Mouse (Mus musculus) hindbrain, embryonic 15.5 days (tissue): ENCODE data around the gene Pappa2. TPM values are rescaled to one million over a fixed set of nuclear protein-coding genes. Genes with fewer than 3 reads are reported as not detected.

ENCODE experiments used
- ATAC-seq: fragments of 200-750 bp; cut with Nextera tagmentation; 2 replicates; pipeline ENCODE4 v1.8.0; 2017; ENCODE audit warnings: low read depth, moderate number of reproducible peaks, moderate TSS enrichment; ENCODE audit not compliant: low FRiP score
- H3K27ac ChIP-seq: fragments of 300-500 bp; sonication (generic); replicated peaks from 2 replicates; pipeline ENCODE4 v1.5.1; 2015; ENCODE audit warnings: mild to moderate bottlenecking, inconsistent platforms
- H3K27me3 ChIP-seq: fragments of 300-500 bp; sonication (generic); 2 replicates; pipeline ENCODE4 v1.6.1; 2015; ENCODE audit warnings: control low read depth, inconsistent platforms
- H3K36me3 ChIP-seq: fragments of 300-500 bp; sonication (generic); 2 replicates; pipeline ENCODE4 v1.6.1; 2015; ENCODE audit warnings: control low read depth, inconsistent platforms
- H3K4me1 ChIP-seq: fragments of 300-500 bp; sonication (generic); replicated peaks from 2 replicates; pipeline ENCODE4 v1.6.1; 2015; ENCODE audit warnings: control low read depth, inconsistent platforms
- H3K4me2 ChIP-seq: fragments of 300-500 bp; sonication (generic); 2 replicates; pipeline ENCODE4 v1.6.1; 2015; ENCODE audit warnings: moderate library complexity, mild to moderate bottlenecking, inconsistent platforms
- H3K4me3 ChIP-seq: fragments of 300-500 bp; sonication (generic); 2 replicates; pipeline ENCODE4 v1.5.1; 2015; ENCODE audit warnings: mild to moderate bottlenecking, inconsistent platforms
- H3K9ac ChIP-seq: fragments of 300-500 bp; sonication (generic); 2 replicates; pipeline ENCODE4 v1.6.1; 2015; ENCODE audit warnings: inconsistent platforms
- H3K9me3 ChIP-seq: fragments of 300-500 bp; sonication (generic); 2 replicates; pipeline ENCODE4 v1.6.1; 2016; ENCODE audit warnings: control low read depth, inconsistent platforms
- WGBS: fragments of 180-500 bp; shearing (Covaris S2); methylation state at CpG from one replicate; pipeline ENCODE4 v1.1.7; 2015; 5-methylcytosine and 5-hydroxymethylcytosine counted together
- polyA plus RNA-seq: library from polyadenylated mRNA; unstranded; fragments of >200 nt; fragmentation: Nextera tagmentation; extraction: Ambion mirVana; gene quantifications from 2 replicates; pipeline ENCODE4 v1.2.1, GENCODE M21; 2015

Gene Pappa2
- polyA plus RNA-seq, 1 experiment from 2014 or later: 0.53 TPM

DNA sequence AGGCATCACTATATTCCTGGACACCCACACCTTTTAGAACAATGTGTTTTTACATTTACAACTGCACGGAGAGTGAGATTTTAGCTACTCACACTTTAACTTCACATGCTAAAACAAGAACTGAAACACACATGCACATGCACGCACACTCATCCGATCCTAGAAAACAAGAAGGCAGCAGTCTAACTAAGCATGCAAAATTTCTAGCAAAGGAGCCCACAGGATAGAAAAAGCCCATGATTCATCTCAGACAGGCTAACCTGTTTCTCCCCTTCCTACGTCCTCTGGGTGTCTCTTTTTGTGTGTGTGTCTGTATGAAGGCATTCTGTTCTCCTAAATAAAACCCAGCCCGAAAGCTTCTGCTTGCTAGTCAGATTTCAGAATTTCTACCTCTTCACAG, 239.3 kb downstream of the Pappa2 start:
- Histone ChIP-seq H3K4me3 (no peak overlapping the region), H3K4me2 (no peak overlapping the region), H3K9ac (no peak overlapping the region), H3K36me3 (no peaks in the 10 kb centered on the region), H3K27me3 (no peaks in the 10 kb centered on the region), H3K9me3 (no peaks in the 10 kb centered on the region), H3K4me1 (no peaks in the 10 kb centered on the region), H3K27ac (no peak overlapping the region)
- ATAC-seq: no peak
- 86% methylated on average over 5 of the region's 5 CpGs for WGBS

DNA sequence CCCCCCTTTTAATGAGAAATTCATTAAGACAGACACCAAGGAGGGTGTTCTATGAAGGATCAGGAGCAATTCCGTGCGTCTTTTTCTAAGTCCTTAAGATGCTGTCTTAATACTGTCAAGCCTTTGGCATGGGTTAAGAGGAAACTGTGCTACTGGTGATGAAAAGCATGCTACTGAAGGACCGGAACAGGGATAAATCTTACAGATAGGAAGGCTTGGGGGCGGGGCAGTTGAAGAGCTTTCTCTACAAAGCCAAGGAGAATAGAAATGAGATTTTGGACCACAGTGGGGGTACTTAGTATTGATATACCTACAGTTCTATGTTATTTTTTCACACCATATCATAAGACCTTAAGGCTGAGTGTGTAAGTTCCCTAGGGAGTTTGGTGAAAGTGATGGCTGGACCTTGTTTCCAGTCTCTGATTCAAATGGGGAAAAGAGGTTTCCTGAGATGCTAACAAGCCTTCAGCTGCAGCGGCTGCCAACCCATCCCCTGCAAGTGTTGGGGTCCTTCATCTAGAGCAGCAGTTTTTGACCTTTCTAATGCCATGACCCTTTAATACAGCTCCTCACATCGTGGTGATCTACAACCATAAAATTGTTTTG, 240.0 kb downstream of the Pappa2 start:
- H3K4me1 ChIP-seq: no peaks in the 10 kb centered on the region
- no peaks in the 10 kb centered on the region for H3K27me3 ChIP-seq
- no peak overlapping the region for H3K9ac ChIP-seq
- no peak for ATAC-seq
- no peak overlapping the region for H3K4me3 ChIP-seq
- H3K4me2 ChIP-seq: no peak overlapping the region
- H3K36me3 ChIP-seq: no peaks in the 10 kb centered on the region
- no peak overlapping the region for H3K27ac ChIP-seq
- 82% methylated on average over 6 of the region's 6 CpGs for WGBS
- no peaks in the 10 kb centered on the region for H3K9me3 ChIP-seq

DNA sequence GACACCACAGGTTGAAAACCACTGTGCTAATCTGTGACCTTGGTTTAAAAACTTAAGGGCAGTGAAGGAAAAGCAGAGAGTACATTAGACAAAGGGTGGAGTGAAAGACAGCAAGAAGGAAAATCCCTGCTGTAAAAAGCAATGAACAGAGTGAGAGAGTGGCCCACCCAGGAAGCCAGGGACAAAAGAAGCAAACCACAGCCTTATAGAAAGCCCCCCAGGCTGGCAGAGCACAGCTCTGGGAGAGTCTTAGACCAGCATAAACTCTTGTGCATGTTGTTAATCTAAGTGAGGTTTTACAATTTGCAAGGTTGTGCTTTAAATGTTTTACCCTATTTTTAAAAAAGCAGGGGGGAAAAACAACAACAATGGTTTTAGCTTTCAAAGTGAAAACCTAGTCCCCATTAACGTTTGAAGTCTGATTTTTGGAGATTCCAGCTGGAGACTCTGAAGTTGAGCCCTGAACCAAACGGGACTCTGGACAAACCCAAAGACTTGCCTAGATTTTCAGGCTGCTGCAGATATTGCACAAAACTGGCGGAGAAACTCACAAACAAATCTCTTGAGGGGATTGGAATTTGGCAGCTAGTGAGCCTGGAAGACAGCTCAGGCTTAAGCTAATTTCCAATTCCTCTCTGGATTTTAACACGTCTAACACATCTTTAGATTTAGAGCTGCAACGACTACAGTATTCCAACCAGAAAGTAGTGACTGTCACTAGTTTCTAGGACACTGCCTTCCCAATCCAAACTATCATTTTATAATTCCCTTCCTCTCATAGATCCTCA, 241.0 kb downstream of the Pappa2 start:
- no peaks in the 10 kb centered on the region for H3K9me3 ChIP-seq
- WGBS: 47% methylated on average over 5 of the region's 5 CpGs

DNA sequence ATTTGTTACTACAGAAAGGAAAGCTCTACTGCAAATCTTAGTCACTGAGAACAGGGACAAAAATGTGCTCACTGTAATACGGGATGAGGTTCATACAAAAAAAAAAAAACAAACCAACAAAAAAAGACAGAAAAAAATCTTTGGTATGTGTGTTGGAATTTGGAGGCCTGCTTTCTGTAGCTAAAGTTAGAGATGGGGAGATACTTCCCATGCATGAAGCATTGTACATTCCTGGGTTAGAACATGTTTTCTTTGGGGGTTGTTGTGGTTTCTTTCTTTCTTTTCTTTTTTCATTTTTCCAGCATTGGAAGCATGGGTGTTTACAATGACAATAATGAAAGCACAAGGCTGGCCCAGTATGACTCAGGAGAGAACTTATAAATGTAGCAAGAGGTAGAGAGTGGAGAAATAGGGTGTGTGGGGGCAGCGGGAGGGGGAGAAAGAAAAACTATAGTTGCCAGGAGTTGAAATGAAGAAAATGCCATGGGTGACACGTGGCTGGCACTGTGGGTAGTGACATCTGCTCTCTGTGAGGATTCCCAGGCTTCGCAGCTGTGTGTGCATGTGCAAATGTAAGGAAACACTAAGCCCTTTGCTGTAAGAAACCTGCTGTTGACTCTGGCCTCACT, 247.3 kb downstream of the Pappa2 start:
- no peaks in the 10 kb centered on the region for H3K36me3 ChIP-seq
- no peaks in the 10 kb centered on the region for H3K4me1 ChIP-seq
- H3K9ac ChIP-seq: no peak overlapping the region
- no peak overlapping the region for H3K4me2 ChIP-seq
- H3K27me3 ChIP-seq: no peaks in the 10 kb centered on the region
- H3K27ac ChIP-seq: no peak overlapping the region
- H3K4me3 ChIP-seq: no peak overlapping the region
- H3K9me3 ChIP-seq: no peaks in the 10 kb centered on the region
- no peak for ATAC-seq
- 66% methylated on average over 4 of the region's 4 CpGs for WGBS

More for the DNA sequence above, 241.0 kb downstream of the Pappa2 start:
- no peak overlapping the region for H3K9ac ChIP-seq
- no peak overlapping the region for H3K4me2 ChIP-seq
- no peaks in the 10 kb centered on the region for H3K36me3 ChIP-seq
- no peaks in the 10 kb centered on the region for H3K4me1 ChIP-seq
- no peak overlapping the region for H3K4me3 ChIP-seq
- no peak overlapping the region for H3K27ac ChIP-seq
- no peaks in the 10 kb centered on the region for H3K27me3 ChIP-seq
- no peak for ATAC-seq

DNA sequence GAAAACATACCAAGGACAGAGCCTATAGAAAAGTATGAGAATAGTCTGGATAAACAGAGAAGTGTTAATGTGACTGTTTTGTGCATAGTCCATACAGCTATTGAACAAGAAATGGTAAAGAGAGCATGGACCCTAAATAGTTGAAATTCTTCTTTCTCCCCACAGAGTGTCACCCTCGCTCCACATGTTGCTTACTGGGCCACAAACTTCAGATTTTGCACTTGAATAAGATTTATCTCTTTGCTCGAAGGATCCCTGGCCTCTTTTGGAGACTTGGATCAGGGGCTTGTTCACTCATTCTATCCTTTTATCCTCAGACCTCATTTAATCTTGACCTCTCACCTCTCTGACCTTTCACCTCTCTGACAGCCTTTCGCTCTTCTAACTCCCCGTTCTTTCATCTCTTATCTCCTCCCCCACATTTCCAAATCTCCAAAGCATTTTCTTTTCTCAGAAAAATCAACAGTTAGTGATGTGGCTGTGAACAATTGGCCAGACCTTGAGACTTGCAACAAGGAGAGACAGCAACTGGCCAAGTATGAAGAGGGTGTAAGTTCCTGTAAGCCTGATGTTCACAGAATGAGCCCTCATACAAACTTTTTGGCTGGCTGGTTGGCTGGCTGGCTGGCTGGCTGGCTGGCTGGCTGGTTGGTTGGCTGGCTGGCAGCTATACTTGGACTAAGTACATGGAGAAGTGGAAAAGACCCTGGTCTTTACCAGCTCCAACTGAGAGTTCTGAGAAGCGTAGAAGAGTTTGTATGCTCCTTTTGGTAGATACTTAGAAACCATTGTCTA, 266.8 kb downstream of the Pappa2 start:
- no peak overlapping the region for H3K4me3 ChIP-seq
- no peak overlapping the region for H3K4me2 ChIP-seq
- no peaks in the 10 kb centered on the region for H3K36me3 ChIP-seq
- H3K4me1 ChIP-seq: no peaks in the 10 kb centered on the region
- H3K9ac ChIP-seq: no peak overlapping the region
- ATAC-seq: 0 out of 2 replicates have a peak, but pooled peaks have one; percentile 38
- no peak overlapping the region for H3K27ac ChIP-seq
- H3K27me3 ChIP-seq: no peaks in the 10 kb centered on the region
- no peaks in the 10 kb centered on the region for H3K9me3 ChIP-seq
- WGBS: 42% methylated on average over 5 of the region's 5 CpGs

DNA sequence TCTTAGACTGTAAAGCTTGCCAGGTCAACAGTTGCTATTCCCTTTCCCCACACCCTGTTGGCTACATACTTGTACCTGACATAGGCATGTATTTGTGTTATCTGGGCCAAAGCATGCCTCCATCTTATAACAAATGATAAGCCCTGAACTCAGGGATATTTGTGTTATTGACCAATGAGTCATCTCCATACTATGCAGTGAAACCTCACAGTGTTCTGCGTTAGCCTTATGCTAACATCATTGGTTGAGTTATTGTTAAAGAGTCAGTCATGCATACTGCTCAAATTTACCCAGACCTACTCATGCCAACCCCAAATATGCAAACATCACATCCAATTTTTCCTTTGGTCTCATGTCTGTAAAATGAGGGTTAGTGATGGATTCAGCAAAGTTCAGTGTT, 279.0 kb downstream of the Pappa2 start:
- Histone ChIP-seq H3K4me1 (no peaks in the 10 kb centered on the region), H3K36me3 (no peaks in the 10 kb centered on the region), H3K4me3 (no peak overlapping the region), H3K27ac (no peak overlapping the region), H3K9me3 (no peaks in the 10 kb centered on the region), H3K27me3 (no peaks in the 10 kb centered on the region), H3K9ac (no peak overlapping the region), H3K4me2 (no peak overlapping the region)
- ATAC-seq: no peak
- 82% methylated on average over 1 of the region's 1 CpGs for WGBS

DNA sequence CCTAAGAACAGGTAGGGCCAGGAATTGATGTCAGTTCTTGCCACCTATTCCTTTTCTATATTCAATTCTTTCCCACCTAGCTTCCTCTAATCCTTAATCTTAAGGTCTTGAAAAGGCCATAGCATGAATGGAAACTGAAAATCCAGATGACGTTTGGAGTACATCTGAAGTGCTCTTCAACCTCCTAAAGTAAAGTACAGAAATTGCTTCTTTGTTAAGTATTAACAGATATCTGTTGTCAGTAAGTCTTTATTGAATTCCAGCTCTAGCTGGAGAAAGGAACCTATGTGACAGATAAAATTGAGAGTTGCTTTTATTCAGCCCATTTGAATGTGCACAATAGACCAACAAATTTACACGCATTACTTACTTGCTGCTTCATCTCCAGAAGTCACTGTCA, 280.1 kb downstream of the Pappa2 start:
- Histone ChIP-seq H3K27ac (no peak overlapping the region), H3K4me2 (no peak overlapping the region), H3K36me3 (no peaks in the 10 kb centered on the region), H3K4me1 (no peaks in the 10 kb centered on the region), H3K9me3 (no peaks in the 10 kb centered on the region), H3K9ac (no peak overlapping the region), H3K27me3 (no peaks in the 10 kb centered on the region), H3K4me3 (no peak overlapping the region)
- no peak for ATAC-seq
- WGBS: 80% methylated on average over 2 of the region's 2 CpGs

DNA sequence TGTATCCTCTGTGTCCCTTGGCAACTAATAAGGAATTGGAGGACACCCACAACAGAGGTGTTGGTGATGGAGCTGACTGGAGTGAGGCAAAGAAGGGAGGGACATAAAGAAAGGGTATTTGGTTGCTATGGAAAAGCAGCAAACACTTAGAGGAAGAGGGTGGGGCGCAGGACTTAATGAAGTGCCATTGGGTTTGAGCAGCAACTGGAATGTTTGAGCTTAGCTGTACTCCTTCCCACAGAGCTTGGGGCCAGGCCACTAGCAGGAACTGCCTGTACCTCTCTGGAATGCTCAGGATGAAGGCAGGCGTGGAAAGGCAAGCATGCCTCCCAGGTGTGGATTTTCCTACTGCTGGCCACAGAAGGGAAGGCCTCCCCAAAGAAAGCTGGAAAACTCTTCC, 281.0 kb downstream of the Pappa2 start:
- Histone ChIP-seq H3K27ac (no peak overlapping the region), H3K27me3 (no peaks in the 10 kb centered on the region), H3K4me3 (no peak overlapping the region), H3K9me3 (no peaks in the 10 kb centered on the region), H3K4me2 (no peak overlapping the region), H3K36me3 (no peaks in the 10 kb centered on the region), H3K4me1 (no peaks in the 10 kb centered on the region), H3K9ac (no peak overlapping the region)
- ATAC-seq: no peak
- WGBS: 87% methylated on average over 2 of the region's 2 CpGs

DNA sequence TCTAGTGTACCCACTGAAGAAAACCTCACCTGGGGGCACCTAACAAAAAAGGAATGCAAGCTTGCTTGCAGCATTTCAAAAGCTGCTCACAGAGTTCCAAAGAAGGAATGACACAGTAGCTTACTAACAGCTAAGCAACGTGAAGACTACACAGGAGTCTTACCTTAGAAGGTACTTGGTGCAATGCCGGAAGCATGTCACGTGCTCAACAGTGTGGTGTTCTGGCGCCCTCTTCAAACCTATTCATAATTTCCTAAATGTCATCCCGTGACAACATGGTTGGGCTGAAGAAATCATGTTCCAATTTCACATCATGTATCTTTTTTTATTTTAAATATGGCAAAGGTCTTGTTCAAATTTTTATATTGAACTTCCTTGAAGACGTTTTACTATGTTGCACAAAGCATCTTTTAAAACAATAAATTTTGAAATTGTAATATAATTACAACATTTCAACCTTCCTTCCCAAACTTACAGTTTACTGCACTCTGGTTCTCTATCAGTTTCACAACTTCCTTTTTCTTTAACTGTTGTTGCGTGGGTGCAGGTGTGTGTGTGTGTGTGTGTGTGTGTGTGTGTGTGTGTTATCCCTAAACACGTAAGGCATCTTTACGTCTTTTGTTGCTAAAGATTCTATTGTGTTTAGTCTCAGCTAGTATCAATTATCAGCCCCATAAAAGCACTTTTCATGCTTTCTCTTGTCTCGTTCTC, 282.3 kb downstream of the Pappa2 start:
- Histone ChIP-seq H3K27ac (no peak overlapping the region), H3K4me1 (no peaks in the 10 kb centered on the region), H3K27me3 (no peaks in the 10 kb centered on the region), H3K9me3 (no peaks in the 10 kb centered on the region), H3K4me2 (no peak overlapping the region), H3K36me3 (no peaks in the 10 kb centered on the region), H3K9ac (no peak overlapping the region), H3K4me3 (no peak overlapping the region)
- WGBS: 83% methylated on average over 10 of the region's 10 CpGs
- ATAC-seq: no peak

DNA sequence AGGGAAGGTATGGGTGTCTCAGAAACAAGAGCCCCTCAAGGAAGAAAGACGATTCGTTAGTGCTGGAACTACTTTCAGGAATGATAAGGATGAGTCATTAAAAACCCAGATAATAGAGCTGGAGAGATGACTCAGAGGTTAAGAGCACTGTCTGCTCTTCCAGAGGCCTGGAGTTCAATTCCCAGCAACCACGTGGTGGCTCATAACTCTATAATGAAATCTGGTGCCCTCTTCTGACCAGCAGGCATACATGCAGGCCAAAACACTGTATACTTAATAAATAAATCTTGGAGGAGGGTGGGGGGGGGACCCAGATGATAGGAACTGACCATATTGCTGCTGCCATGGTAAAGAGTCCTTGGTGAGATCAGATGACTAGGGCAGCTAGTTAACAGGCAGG, 282.9 kb downstream of the Pappa2 start:
- no peak overlapping the region for H3K4me2 ChIP-seq
- no peaks in the 10 kb centered on the region for H3K27me3 ChIP-seq
- H3K4me3 ChIP-seq: no peak overlapping the region
- no peak overlapping the region for H3K9ac ChIP-seq
- H3K4me1 ChIP-seq: no peaks in the 10 kb centered on the region
- WGBS: 70% methylated on average over 3 of the region's 3 CpGs
- ATAC-seq: no peak
- no peak overlapping the region for H3K27ac ChIP-seq
- no peaks in the 10 kb centered on the region for H3K9me3 ChIP-seq
- no peaks in the 10 kb centered on the region for H3K36me3 ChIP-seq

DNA sequence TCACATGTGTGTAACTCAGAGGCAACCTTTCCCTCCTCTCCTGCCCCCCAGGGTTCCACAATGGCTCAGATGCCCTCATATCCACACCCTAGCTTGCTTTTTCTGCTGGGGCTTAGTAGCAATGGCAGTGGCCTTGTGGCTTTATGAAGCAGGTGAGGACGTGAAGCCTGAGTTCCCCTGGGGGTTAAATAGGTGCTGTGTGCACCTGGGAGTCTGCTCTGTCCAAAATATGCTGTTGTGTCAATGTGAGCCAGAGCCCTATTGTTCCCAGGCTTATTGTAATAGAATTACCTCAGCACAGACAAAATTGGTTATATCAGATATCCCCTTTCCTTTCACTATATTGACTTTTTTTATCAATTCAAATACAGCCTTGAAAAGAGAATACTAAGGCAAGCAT, 292.6 kb downstream of the Pappa2 start:
- 74% methylated on average over 1 of the region's 1 CpGs for WGBS
- no peaks in the 10 kb centered on the region for H3K9me3 ChIP-seq

More for the DNA sequence above, 292.6 kb downstream of the Pappa2 start:
- no peak overlapping the region for H3K9ac ChIP-seq
- no peaks in the 10 kb centered on the region for H3K27me3 ChIP-seq
- no peak for ATAC-seq
- no peak overlapping the region; the same call in 1 of the 2 replicates for H3K27ac ChIP-seq
- no peak overlapping the region for H3K4me2 ChIP-seq
- peaks cover 41% of the 10 kb centered on the region; the same call in 1 of the 2 replicates for H3K36me3 ChIP-seq
- H3K4me3 ChIP-seq: no peak overlapping the region
- no peaks in the 10 kb centered on the region for H3K4me1 ChIP-seq
